Mouse (Mus musculus) monocyte, adult 2 months (primary cell): ENCODE data around the gene Lars2.
"Not testable (repeated sequence)": the region's sequence is repeated elsewhere in the genome, so short reads cannot be mapped to it uniquely, and the experiment has no call there.

Experiments used
- DNase-seq, 2 experiments: peaks; one replicate each; pipeline ENCODE4 v3.0.0; 2022; ENCODE audit warnings: low spot score in 2 of 2, low read depth in 1 of 2

The Lars2 gene

GRCm38 (mm10) chr9:123391140-123391849 is 24.6 kb downstream of the Lars2 start:
- no peak for DNase-seq

GRCm38 (mm10) chr9:123394856-123395255 is 28.1 kb downstream of the Lars2 start:
- DNase-seq = no peak

GRCm38 (mm10) chr9:123397701-123398100 is 31.0 kb downstream of the Lars2 start:
- DNase-seq = no peak

- DNase-seq = no peak
Observed at GRCm38 (mm10) chr9:123402215-123402614, 35.5 kb downstream of the Lars2 start.

GRCm38 (mm10) chr9:123403031-123403430 is 36.3 kb downstream of the Lars2 start:
- DNase-seq = no peak

- DNase-seq = no peak
Observed at GRCm38 (mm10) chr9:123405231-123405630, 38.5 kb downstream of the Lars2 start.

GRCm38 (mm10) chr9:123408771-123409170 is 42.0 kb downstream of the Lars2 start:
- no peak for DNase-seq

GRCm38 (mm10) chr9:123429863-123430262 is 63.1 kb downstream of the Lars2 start:
- no peak for DNase-seq

GRCm38 (mm10) chr9:123430973-123431372 is 64.2 kb downstream of the Lars2 start:
- no peak for DNase-seq

- no peak for DNase-seq
Observed at GRCm38 (mm10) chr9:123438223-123438622, 71.5 kb downstream of the Lars2 start.

GRCm38 (mm10) chr9:123440230-123441058 is 73.7 kb downstream of the Lars2 start:
- DNase-seq = no peak

GRCm38 (mm10) chr9:123447101-123447500 is 80.4 kb downstream of the Lars2 start:
- DNase-seq = not testable (repeated sequence)

- no peak for DNase-seq
Observed at GRCm38 (mm10) chr9:123448594-123448993, 81.9 kb downstream of the Lars2 start.

- peak in 1 of 2 experiments; percentile 22 for DNase-seq
Observed at GRCm38 (mm10) chr9:123450174-123450573, 83.4 kb downstream of the Lars2 start.

GRCm38 (mm10) chr9:123451772-123452171 is 85.0 kb downstream of the Lars2 start:
- DNase-seq = no peak

GRCm38 (mm10) chr9:123456634-123457602 is 90.2 kb downstream of the Lars2 start:
- no peak for DNase-seq

- DNase-seq = no peak
Observed at GRCm38 (mm10) chr9:123457603-123458002, 90.9 kb downstream of the Lars2 start.

- no peak for DNase-seq
Observed at GRCm38 (mm10) chr9:123467141-123467620, 100.5 kb downstream of the Lars2 start.

GRCm38 (mm10) chr9:123468406-123469085 is 101.8 kb downstream of the Lars2 start:
- DNase-seq = no peak

- no peak for DNase-seq
Observed at GRCm38 (mm10) chr9:123469087-123469486, 102.4 kb downstream of the Lars2 start.
